ENCODE assay signal across 9 mouse cellular contexts in genomic region chr11:95859468-95859855, GRCm38 (mm10). TPM values are rescaled to one million over a fixed set of nuclear protein-coding genes. Genes with fewer than 3 reads are reported as not detected.
A peak's percentile ranks its signal among the peaks of the same experiment; 100 is the strongest.
DNase-seq lines count a peak whose midpoint lies in the region; ATAC-seq lines count a peak whose summit lies in the region.
"Had no signal": no experiment of that assay in that cellular context is flagged by ENCODE, and none has a peak within 500 bp of the region (broad histone marks: within the 10 kb centered on the region; RNA-seq: fewer than 3 reads in every experiment).

No protein-coding gene starts in this region.

- H3K36me3 ChIP-seq in embryonic facial prominence, embryonic 13.5 days, result no peaks in the 10 kb centered on the region
- H3K36me3 ChIP-seq in macrophage (ENCODE audit: inconsistent target), result no peaks in the 10 kb centered on the region

- peak overlapping the region; percentile 74 for H3K4me2 ChIP-seq in embryonic facial prominence, embryonic 13.5 days

- peak overlapping the region; percentile 96 for H3K27ac ChIP-seq in embryonic facial prominence, embryonic 13.5 days
- H3K27ac ChIP-seq in macrophage, result peak overlapping the region; percentile 83

- no peaks in the 10 kb centered on the region for H3K9me3 ChIP-seq in embryonic facial prominence, embryonic 13.5 days

- peak overlapping the region; percentile 76 for H3K9ac ChIP-seq in embryonic facial prominence, embryonic 13.5 days

- H3K79me2 ChIP-seq in macrophage (ENCODE audit: inconsistent target), result no peaks in the 10 kb centered on the region

- H3K4me3 ChIP-seq in embryonic facial prominence, embryonic 13.5 days, result peak overlapping the region; percentile 71
- peak overlapping the region; percentile 58 for H3K4me3 ChIP-seq in macrophage (ENCODE audit: inconsistent target)

- no peak for DNase-seq in cerebellum, adult 9-10 months
- DNase-seq in right cerebral cortex, adult 18-20 months, result peak; percentile 72
- DNase-seq in right cerebral cortex, postnatal 36 days (ENCODE audit: low spot score in 2 of 2), result no peak
- DNase-seq in induced T-regulatory cell, adult 2 months (ENCODE audit: low read depth), result peak; percentile 78
- DNase-seq in right cerebral cortex, postnatal 4 days, result peak; percentile 66

- whole genome bisulfite sequencing in embryonic facial prominence, embryonic 13.5 days, result under 1% methylated on average over 35 of the region's 35 CpGs
- 1% methylated on average over 35 of the region's 35 CpGs for WGBS in macrophage (ENCODE audit: missing documents)

- H3K4me1 ChIP-seq in embryonic facial prominence, embryonic 13.5 days, result peaks cover 14% of the 10 kb centered on the region

- ATAC-seq in cerebellum, adult (ENCODE audit: insufficient number of reproducible peaks, low FRiP score, low TSS enrichment), result peak; percentile 50; the same call in 1 of the 2 replicates
- no peak for ATAC-seq in embryonic facial prominence, embryonic 13.5 days (ENCODE audit: insufficient number of reproducible peaks, insufficient read depth, low FRiP score, low TSS enrichment, low read depth)

- H3K27me3 ChIP-seq in embryonic facial prominence, embryonic 13.5 days, result no peaks in the 10 kb centered on the region

RNA-seq across cellular contexts. Expression of gene Abi3, which starts 17.2 kb away (rescaled TPM):
- polyA plus RNA-seq in embryonic facial prominence, embryonic 13.5 days (2015; fragmentation: Nextera tagmentation; extraction: Ambion mirVana), result 4.4 and 7.9 TPM in 2 replicates
- 100 to 1,000 TPM in 2 of 26 experiments, 10 to 100 TPM in 22, 1 to 10 TPM in 2; 5.7 to 110 (median 41.7) TPM for total RNA-seq in macrophage (2018; cell fraction: chromatin; rRNA removed)
- total RNA-seq in macrophage (2018; cell fraction: cytosol; rRNA removed), result 10 to 100 TPM; 10.2 to 71.2 (median 34.2) TPM
- 10 to 100 TPM; 10.8 to 88.2 (median 46.4) TPM for total RNA-seq in macrophage (2018; cell fraction: nucleus; rRNA removed)
- polyA plus RNA-seq in macrophage (2018), result 22.4 to 35.6 TPM (median 30.2 TPM) in 3 replicates

RNA-seq across cellular contexts. Expression of gene Gngt2, which starts 22.4 kb away (rescaled TPM):
- 12.9 and 13.3 TPM in 2 replicates for polyA plus RNA-seq in embryonic facial prominence, embryonic 13.5 days (2015; fragmentation: Nextera tagmentation; extraction: Ambion mirVana)
- 10 to 100 TPM in 20 of 26 experiments, 1 to 10 TPM in 6; 3.8 to 78.4 (median 31.9) TPM for total RNA-seq in macrophage (2018; cell fraction: chromatin; rRNA removed)
- 100 to 1,000 TPM; 135 to 329 (median 231) TPM for total RNA-seq in macrophage (2018; cell fraction: cytosol; rRNA removed)
- 100 to 1,000 TPM in 8 of 26 experiments, 10 to 100 TPM in 18; 11.9 to 175 (median 78.7) TPM for total RNA-seq in macrophage (2018; cell fraction: nucleus; rRNA removed)
- 226 to 415 TPM (median 244 TPM) in 3 replicates for polyA plus RNA-seq in macrophage (2018)

RNA-seq across cellular contexts. Expression of gene Phospho1, which starts 35.2 kb away (rescaled TPM):
- 2.3 and 4.6 TPM in 2 replicates for polyA plus RNA-seq in embryonic facial prominence, embryonic 13.5 days (2015; fragmentation: Nextera tagmentation; extraction: Ambion mirVana)
- total RNA-seq in macrophage (2018; cell fraction: chromatin; rRNA removed), result 1 to 10 TPM in 6 of 26 experiments, under 1 TPM in 3, not detected in 17; 0.41 to 4.3 (median 1.5) TPM
- total RNA-seq in macrophage (2018; cell fraction: cytosol; rRNA removed), result 10 to 100 TPM in 8 of 26 experiments, 1 to 10 TPM in 18; 1.5 to 25.0 (median 5.8) TPM
- total RNA-seq in macrophage (2018; cell fraction: nucleus; rRNA removed), result 1 to 10 TPM in 22 of 26 experiments, under 1 TPM in 3, not detected in 1; 0.29 to 7.2 (median 1.8) TPM
- 6.3 to 10.9 TPM (median 7.8 TPM) in 3 replicates for polyA plus RNA-seq in macrophage (2018)

RNA-seq across cellular contexts. Expression of gene B4galnt2, which starts 55.2 kb away (rescaled TPM):
- 0.11 and 0.45 TPM in 2 replicates for polyA plus RNA-seq in embryonic facial prominence, embryonic 13.5 days (2015; fragmentation: Nextera tagmentation; extraction: Ambion mirVana)
- 1 to 10 TPM in 1 of 26 experiments, under 1 TPM in 12, not detected in 13; 0.39 to 1.4 (median 0.57) TPM for total RNA-seq in macrophage (2018; cell fraction: chromatin; rRNA removed)
- under 1 TPM; 0.23 to 0.74 (median 0.51) TPM for total RNA-seq in macrophage (2018; cell fraction: cytosol; rRNA removed)
- 1 to 10 TPM in 2 of 26 experiments, under 1 TPM in 11, not detected in 13; 0.30 to 1.3 (median 0.71) TPM for total RNA-seq in macrophage (2018; cell fraction: nucleus; rRNA removed)
- 0.19 to 0.55 TPM (median 0.33 TPM) in 3 replicates for polyA plus RNA-seq in macrophage (2018)
- total RNA-seq: left cerebral cortex, postnatal 25 days had no signal

Comparison
In these comparisons a context has a peak if more than half of its experiments do, and no peak if none do; other contexts are left out.
1. DNase-seq: peak in right cerebral cortex, adult 18-20 months (single experiment), induced T-regulatory cell, adult 2 months (single experiment) and right cerebral cortex, postnatal 4 days (single experiment); none in cerebellum, adult 9-10 months (single experiment) and right cerebral cortex, postnatal 36 days (0 of 2).
2. RNA of gene Gngt2, which starts 22.4 kb away (polyA plus RNA-seq): 226 to 415 TPM in macrophage; 12.9 to 13.3 TPM in embryonic facial prominence, embryonic 13.5 days; every median in the first group is over 10 times any median in the second.